Mouse (Mus musculus) midbrain, embryonic 10.5 days (tissue): ENCODE data around the gene Atp6v1g2. TPM values are rescaled to one million over a fixed set of nuclear protein-coding genes. Genes with fewer than 3 reads are reported as not detected.

Experiments
- DNase-seq: peaks from one replicate; pipeline ENCODE4 v3.0.0-alpha.2; 2017; ENCODE audit warnings: low spot score
- H3K27ac ChIP-seq: fragments of 300-500 bp; sonication (generic); replicated peaks from 2 replicates; pipeline ENCODE4 v1.5.1; 2016; ENCODE audit warnings: mild to moderate bottlenecking
- H3K27me3 ChIP-seq: fragments of 300-500 bp; sonication (generic); 2 replicates; pipeline ENCODE4 v1.6.1; 2016; ENCODE audit warnings: low read depth, mild to moderate bottlenecking; ENCODE audit not compliant: poor library complexity, severe bottlenecking
- H3K36me3 ChIP-seq: fragments of 300-500 bp; sonication (generic); 2 replicates; pipeline ENCODE4 v1.6.1; 2016; ENCODE audit warnings: mild to moderate bottlenecking, moderate library complexity
- H3K4me1 ChIP-seq: fragments of 300-500 bp; sonication (generic); 2 replicates; pipeline ENCODE4 v1.6.1; 2016
- H3K4me3 ChIP-seq: fragments of 300-500 bp; sonication (generic); 2 replicates; pipeline ENCODE4 v1.5.1; 2016; ENCODE audit warnings: mild to moderate bottlenecking, moderate library complexity
- H3K9me3 ChIP-seq: fragments of 300-500 bp; sonication (generic); replicated peaks from 2 replicates; pipeline ENCODE4 v1.6.1; 2016; ENCODE audit warnings: mild to moderate bottlenecking
- WGBS: fragments of 180-500 bp; shearing (Covaris S2); methylation state at CpG from one replicate; pipeline ENCODE4 v1.1.7; 2016; 5-methylcytosine and 5-hydroxymethylcytosine counted together
- polyA plus RNA-seq: library from polyadenylated mRNA; unstranded; fragments of >200 nt; fragmentation: Nextera tagmentation; extraction: Ambion mirVana; gene quantifications from 2 replicates; pipeline ENCODE4 v1.2.1, GENCODE M21; 2016

Atp6v1g2 gene
- polyA plus RNA-seq, 1 experiment from 2014 or later: 9.7 TPM

DNA sequence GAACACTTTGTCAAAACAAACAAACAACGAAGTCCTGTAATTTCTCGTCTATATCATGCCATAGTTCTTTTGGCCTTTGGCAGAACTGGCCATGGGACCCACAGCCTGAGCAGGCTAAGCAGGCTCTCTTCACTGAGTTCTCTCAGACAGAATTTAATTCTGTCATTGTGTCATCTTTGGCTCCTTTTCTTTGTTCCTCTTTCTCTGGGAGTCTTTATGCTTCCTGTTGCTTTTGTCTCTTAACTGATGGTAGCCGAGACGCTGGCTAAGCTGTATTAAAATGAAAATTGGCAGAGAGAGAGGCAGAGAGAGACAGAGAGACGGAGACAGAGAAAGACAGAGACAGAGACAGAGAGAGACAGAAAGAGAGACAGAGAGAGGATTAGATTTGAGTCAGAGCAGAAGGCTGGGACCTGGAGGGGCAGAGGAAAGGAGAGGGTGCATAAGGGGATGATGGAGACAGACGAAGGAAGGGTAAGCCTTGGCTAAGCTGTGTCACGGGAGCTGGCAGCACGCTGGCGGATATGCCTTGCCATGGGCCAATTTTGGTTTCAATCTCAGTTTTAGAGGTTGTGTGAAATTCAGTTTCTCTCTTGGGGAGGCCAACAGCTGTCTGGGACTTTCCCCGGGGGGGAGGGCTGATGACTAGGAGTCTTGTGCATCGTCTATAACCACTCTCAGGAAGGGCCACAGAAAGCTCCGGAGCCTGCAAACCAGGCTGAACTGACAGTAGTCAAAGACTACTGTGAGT, 23.5 kb upstream of the Atp6v1g2 start:
- H3K9me3 ChIP-seq: no peaks in the 10 kb centered on the region
- H3K27ac ChIP-seq: no peak overlapping the region
- WGBS: 82% methylated on average over 12 of the region's 12 CpGs
- no peak overlapping the region for H3K4me3 ChIP-seq
- H3K36me3 ChIP-seq: no peaks in the 10 kb centered on the region
- no peak for DNase-seq
- peaks cover 6% of the 10 kb centered on the region for H3K27me3 ChIP-seq
- peaks cover 16% of the 10 kb centered on the region for H3K4me1 ChIP-seq

DNA sequence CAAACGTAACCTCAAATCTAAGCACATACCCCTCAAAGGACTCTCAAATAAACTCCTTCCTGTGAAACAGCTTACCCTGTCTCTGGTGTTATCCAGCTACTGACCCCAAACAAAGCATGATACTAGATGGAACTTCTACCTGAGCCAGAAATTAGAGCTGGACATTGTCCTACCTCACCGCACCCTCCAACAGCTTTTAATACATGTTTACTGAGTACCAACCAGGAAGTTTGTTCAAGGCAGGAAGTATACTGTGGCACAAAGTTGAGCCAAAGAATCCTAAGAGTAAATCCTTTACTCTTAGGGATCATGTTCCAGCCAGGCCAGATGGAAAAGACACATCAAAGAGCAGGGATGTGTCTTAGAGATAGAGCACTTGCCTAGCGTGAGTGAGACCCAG, 22.9 kb upstream of the Atp6v1g2 start:
- Histone ChIP-seq H3K4me3 (no peak overlapping the region), H3K4me1 (peaks cover 16% of the 10 kb centered on the region), H3K36me3 (no peaks in the 10 kb centered on the region), H3K27ac (no peak overlapping the region), H3K9me3 (no peaks in the 10 kb centered on the region), H3K27me3 (peaks cover under 1% of the 10 kb centered on the region; the same call in 1 of the 2 replicates)
- 81% methylated on average over 3 of the region's 3 CpGs for WGBS
- no peak for DNase-seq

DNA sequence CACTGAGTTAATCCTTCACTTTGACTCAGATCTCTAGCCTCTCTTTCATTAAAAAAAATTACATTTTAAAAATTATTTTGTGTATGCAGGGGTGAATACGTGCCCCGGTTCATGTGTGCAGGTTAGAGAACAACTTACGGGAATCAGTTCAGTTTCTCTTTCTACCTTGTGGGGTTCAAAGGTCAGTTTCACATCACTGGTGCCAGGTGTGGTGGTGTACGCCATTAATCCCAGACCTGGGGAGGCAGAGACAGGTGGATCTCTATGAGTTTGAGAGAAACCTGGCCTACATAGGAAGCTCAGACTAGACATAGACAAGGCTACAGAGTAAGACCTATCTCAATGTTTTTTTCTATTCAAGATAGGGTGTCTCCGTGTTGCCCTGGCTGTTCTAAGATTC, 20.4 kb upstream of the Atp6v1g2 start:
- no peak overlapping the region for H3K4me3 ChIP-seq
- no peaks in the 10 kb centered on the region for H3K9me3 ChIP-seq
- no peak overlapping the region for H3K27ac ChIP-seq
- WGBS: 92% methylated on average over 5 of the region's 5 CpGs
- DNase-seq: no peak
- 0 out of 2 replicates have a peak, but pooled peaks cover 2% of the 10 kb centered on the region for H3K36me3 ChIP-seq
- H3K27me3 ChIP-seq: no peaks in the 10 kb centered on the region
- peaks cover 16% of the 10 kb centered on the region for H3K4me1 ChIP-seq

DNA sequence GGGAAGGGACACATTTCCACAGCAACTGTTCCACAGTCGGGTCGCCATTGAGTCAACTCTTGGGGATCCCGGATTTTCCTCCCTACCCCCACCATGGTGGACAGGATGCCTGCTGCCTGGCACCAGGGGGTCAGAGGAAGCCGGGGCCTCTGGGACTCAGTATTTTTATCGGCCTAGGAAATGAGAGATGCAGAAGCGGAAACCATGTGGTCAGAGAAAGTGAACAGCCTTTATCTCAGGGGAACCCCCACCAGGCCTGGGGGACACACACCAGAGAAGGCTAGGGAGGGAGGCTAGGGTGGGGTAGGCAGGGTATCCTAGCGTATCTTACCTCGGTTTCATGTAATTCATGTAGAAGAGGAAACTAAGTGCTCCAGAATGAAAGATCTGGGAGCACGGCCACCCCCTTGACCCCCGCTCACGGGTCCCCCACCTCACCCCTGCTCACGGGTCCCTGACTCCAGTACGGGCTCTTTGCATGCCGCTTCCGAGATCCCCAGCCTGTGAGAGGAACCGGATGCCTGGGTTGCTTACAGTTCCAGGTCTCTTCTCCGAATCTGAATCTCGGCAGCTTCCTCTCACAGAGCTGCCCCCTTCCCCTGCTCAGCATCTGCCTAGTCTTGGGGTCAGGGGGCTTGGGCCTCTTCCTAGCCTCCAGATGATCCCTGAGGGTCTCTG, 14.8 kb upstream of the Atp6v1g2 start:
- Histone ChIP-seq H3K9me3 (no peaks in the 10 kb centered on the region), H3K4me3 (no peak overlapping the region), H3K27ac (no peak overlapping the region; the same call in 1 of the 2 replicates), H3K27me3 (no peaks in the 10 kb centered on the region), H3K36me3 (peaks cover 51% of the 10 kb centered on the region), H3K4me1 (peaks cover 8% of the 10 kb centered on the region; the same call in 1 of the 2 replicates)
- WGBS: 86% methylated on average over 18 of the region's 18 CpGs
- no peak for DNase-seq

DNA sequence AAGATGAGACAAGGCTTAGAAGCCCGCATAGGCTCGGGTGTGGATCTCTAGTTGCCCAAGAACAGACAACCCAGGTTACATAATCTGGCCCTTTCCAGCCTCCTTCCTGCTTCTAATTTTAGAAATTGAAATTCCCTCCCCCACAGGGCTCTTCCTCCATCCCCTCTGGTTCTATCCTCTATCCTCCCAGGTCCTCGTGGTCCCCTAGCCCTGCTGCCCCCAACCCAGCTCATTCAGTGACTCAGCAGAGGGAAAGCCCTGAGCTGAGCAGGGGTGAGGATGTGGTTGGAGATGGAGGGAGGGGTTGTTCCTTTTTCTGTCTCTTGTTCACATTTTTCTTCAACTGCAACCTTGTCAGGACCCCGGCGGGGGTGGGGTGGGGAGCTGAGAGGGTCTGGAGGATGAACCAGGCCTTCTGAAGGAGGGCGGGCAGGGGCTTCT, 13.8 kb upstream of the Atp6v1g2 start:
- 91% methylated on average over 6 of the region's 6 CpGs for whole genome bisulfite sequencing
- H3K27me3 ChIP-seq: no peaks in the 10 kb centered on the region

DNA sequence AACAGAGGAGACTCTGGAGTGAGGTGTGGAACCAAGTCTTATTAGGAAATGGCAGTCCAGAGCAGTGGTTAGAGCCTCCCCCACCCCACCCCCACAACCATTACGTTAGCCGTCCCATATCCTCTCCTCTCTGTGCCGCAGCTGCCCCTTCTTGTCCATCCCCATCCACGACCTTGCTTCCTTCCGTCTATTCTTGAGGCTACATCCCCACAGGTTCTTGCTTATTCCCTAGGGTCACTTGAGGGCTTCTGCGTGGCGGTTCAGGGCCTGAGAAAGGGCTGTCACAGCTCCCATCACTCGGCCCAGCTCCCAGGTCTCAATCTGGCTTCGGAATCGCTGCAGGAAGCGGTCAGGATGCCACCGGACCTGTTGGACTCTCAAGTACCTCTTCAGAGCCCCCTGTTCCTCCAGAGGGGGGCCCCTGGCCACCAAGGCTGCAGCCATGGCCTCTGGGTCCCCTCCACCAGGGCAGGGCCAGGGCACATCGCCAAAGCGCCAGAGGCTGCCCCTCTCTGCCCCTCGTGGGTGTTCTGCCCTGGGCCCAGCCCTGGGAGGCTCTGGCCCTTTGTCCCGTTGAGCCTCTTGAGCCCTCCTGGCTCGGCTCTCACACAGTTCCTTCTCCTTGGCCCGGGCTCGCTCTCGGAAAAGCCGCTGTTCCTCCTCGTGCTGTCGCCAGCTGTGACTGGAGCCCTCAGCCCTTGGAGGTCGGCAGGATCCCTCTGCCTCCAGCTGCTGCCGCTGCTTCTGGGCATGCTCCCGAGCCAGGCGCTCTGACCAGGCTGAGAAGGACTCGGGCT, 13.1 kb upstream of the Atp6v1g2 start, which contains the start of gene Gm16181:
Gm16181 (plus strand) TSS at position 679 of the 797 bp plus-strand sequence.
- WGBS: 85% methylated on average over 28 of the region's 28 CpGs
- no peaks in the 10 kb centered on the region for H3K9me3 ChIP-seq
- no peaks in the 10 kb centered on the region for H3K27me3 ChIP-seq
- H3K4me3 ChIP-seq: no peak within 1 kb of the TSS; the same call in 1 of the 2 replicates
- H3K4me1 ChIP-seq: 0 out of 2 replicates have a peak, but pooled peaks cover 3% of the 10 kb centered on the region
- H3K27ac ChIP-seq: peak within 1 kb of the TSS; percentile 62
- H3K36me3 ChIP-seq: peaks cover 65% of the 10 kb centered on the region
- DNase-seq: no peak

More for the DNA sequence above, 13.8 kb upstream of the Atp6v1g2 start:
- Histone ChIP-seq H3K36me3 (peaks cover 58% of the 10 kb centered on the region), H3K9me3 (no peaks in the 10 kb centered on the region), H3K4me3 (no peak overlapping the region), H3K4me1 (peaks cover 5% of the 10 kb centered on the region; the same call in 1 of the 2 replicates), H3K27ac (no peak overlapping the region)
- no peak for DNase-seq

DNA sequence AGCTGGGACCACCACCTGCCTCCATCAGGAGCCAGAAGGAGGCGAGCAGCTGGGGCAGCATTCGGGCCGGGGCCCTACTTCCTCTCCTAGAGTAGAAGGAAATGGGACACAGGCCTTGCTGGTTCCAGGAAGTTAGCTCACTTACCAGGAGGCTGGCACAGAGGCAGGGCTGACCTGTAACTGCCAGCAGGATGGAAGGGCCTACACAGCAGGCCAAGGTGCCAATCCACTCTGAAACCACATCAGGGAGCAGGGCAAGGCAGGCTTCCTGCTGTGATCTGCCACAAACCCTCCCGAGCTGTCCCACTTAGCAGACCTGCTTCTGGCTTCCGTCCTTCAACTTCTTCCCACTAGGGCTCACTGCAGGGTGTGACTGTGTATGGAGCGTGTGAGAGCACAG, 11.2 kb upstream of the Atp6v1g2 start:
- Histone ChIP-seq H3K27ac (no peak overlapping the region), H3K27me3 (no peaks in the 10 kb centered on the region), H3K4me1 (0 out of 2 replicates have a peak, but pooled peaks cover 3% of the 10 kb centered on the region), H3K9me3 (no peaks in the 10 kb centered on the region), H3K4me3 (no peak overlapping the region), H3K36me3 (peaks cover 84% of the 10 kb centered on the region)
- WGBS: 82% methylated on average over 6 of the region's 6 CpGs
- no peak for DNase-seq

DNA sequence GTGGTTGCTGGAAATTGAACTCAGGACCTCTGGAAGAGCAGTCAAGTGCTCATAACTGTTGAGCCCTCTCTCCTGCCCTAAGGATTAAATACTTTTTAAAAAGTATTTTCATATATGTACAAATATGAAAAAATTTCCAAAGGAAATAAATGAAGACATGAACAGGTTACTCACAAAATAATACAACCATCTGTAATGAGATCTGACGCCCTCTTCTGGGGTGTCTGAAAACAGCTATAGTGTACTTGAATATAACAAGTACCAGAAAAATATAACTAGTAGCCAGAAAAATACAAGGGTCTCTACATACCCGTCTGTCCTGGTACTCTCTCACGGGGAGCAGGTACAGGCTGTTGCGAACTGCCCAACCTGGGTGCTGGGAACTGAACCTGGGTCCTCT, 8.8 kb upstream of the Atp6v1g2 start:
- Histone ChIP-seq H3K9me3 (no peaks in the 10 kb centered on the region), H3K4me3 (no peak overlapping the region), H3K27me3 (no peaks in the 10 kb centered on the region), H3K4me1 (0 out of 2 replicates have a peak, but pooled peaks cover 3% of the 10 kb centered on the region), H3K27ac (no peak overlapping the region), H3K36me3 (peaks cover 92% of the 10 kb centered on the region)
- DNase-seq: no peak
- WGBS: 92% methylated on average over 4 of the region's 4 CpGs

DNA sequence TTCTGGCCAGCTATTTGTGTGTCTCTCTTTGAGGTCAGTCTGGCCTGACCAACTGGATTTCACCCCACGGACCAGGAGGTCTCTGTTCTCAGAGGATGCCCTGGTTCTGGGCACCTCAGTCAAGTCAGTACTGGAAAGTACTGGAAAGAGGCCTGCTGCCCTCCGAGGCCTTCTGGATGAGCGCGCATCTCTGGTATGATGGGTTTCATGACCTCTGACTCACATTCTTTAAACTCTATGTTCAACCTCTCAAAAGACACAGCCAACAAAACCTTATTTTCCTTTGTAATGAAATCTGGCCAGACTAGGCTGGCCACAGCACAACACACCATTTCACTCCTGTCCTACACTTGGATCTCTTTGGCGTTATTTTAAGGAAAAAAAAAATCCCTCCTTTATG, 8.0 kb upstream of the Atp6v1g2 start:
- Histone ChIP-seq H3K27me3 (no peaks in the 10 kb centered on the region), H3K9me3 (no peaks in the 10 kb centered on the region), H3K27ac (no peak overlapping the region), H3K4me3 (no peak overlapping the region), H3K36me3 (peaks cover 91% of the 10 kb centered on the region), H3K4me1 (0 out of 2 replicates have a peak, but pooled peaks cover under 1% of the 10 kb centered on the region)
- no peak for DNase-seq
- WGBS: 95% methylated on average over 5 of the region's 5 CpGs

DNA sequence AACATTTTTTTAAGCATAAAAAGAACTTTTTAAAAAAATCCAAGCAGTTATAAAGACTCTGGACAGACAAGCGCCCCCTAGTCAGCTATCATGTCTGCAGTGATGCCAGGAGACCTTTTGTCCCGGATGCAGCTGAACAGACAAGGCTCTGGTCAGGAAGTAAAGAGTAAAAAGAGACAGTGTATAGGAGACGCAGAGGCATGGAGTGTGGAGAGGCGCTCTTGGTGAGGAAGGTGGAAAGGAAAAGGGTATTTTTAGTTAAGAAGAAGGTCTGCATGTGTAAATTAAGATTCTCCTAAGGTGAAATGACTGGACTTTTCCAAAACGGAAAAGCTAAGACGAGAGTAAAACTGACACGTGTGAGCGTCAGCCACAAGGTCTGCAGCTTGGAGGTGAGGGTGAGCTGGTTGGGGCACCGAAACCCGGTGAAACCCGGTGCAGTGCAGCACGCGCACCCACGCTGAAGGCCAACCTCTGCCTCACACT, 6.9 kb upstream of the Atp6v1g2 start:
- Histone ChIP-seq H3K4me1 (no peaks in the 10 kb centered on the region; the same call in 1 of the 2 replicates), H3K27ac (no peak overlapping the region), H3K9me3 (no peaks in the 10 kb centered on the region), H3K4me3 (no peak overlapping the region), H3K36me3 (peaks cover 90% of the 10 kb centered on the region), H3K27me3 (no peaks in the 10 kb centered on the region)
- no peak for DNase-seq
- 87% methylated on average over 14 of the region's 14 CpGs for WGBS

DNA sequence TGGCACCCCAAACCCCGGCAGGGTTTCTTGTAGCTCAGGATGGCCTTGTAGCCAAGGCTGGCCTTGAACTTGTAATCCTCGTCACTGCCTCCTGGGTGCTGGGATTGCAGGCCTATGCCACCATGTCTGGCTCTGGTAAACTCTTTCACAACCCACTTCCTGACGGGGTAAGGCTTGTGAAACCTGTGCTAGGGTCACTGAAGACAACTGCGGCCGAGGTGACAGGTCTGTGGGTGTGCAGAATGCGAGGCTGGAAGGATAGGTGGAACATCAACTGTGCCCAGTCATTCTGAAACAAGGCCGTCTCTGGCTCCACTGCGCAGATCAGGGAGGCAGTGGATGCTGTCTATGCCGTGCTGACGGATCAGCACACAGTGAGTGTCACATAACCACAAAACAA, 2.4 kb upstream of the Atp6v1g2 start:
- no peaks in the 10 kb centered on the region for H3K27me3 ChIP-seq
- peaks cover 24% of the 10 kb centered on the region for H3K4me1 ChIP-seq
- H3K27ac ChIP-seq: no peak overlapping the region
- peaks cover 68% of the 10 kb centered on the region for H3K36me3 ChIP-seq
- no peak overlapping the region for H3K4me3 ChIP-seq
- WGBS: 92% methylated on average over 10 of the region's 10 CpGs
- DNase-seq: no peak
- no peaks in the 10 kb centered on the region for H3K9me3 ChIP-seq

DNA sequence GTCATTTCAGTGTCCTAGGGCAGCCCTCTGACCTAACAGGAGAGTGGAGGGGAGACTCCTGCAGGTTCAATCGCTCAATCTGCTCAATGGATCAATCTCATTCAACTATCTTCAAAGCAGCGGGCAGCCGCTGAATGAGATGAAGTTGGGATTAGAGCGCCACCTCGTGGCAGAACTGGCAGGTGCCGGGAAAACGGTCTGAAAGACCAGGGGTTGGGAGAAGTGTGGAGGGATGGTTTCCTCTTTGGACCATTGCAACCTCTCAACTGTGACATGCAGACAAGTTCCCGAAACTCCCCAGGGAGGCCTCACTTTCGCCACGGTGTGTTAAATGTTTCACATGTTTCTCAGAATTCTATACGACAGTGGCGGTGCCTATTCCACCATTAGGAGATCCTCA, 1.4 kb upstream of the Atp6v1g2 start:
- Histone ChIP-seq H3K27ac (no peak overlapping the region), H3K4me1 (peaks cover 32% of the 10 kb centered on the region), H3K27me3 (no peaks in the 10 kb centered on the region), H3K9me3 (no peaks in the 10 kb centered on the region), H3K4me3 (0 out of 2 replicates have a peak overlapping the region, but pooled peaks have one; percentile 30), H3K36me3 (peaks cover 59% of the 10 kb centered on the region)
- WGBS: 14% methylated on average over 12 of the region's 12 CpGs
- peak; percentile 85 for DNase-seq
